Comparison of ENCODE assay signal across 15 mouse cellular contexts in genomic region chr15:6723338-6723737, GRCm38 (mm10). TPM values are rescaled to one million over a fixed set of nuclear protein-coding genes. Genes with fewer than 3 reads are reported as not detected.
DNase-seq lines count a peak whose midpoint lies in the region; ATAC-seq and TF ChIP-seq lines count a peak whose summit lies in the region.
"Had no signal": no experiment of that assay in that cellular context is flagged by ENCODE, and none has a peak within 500 bp of the region (broad histone marks: within the 10 kb centered on the region; RNA-seq: fewer than 3 reads in every experiment).

No protein-coding gene starts in this region.

- no peak for TF ChIP-seq EP300 in liver, postnatal 0 days (IDR thresholded peaks at IDR 0.05; ENCODE audit: low read depth)

- ATAC-seq in kidney, postnatal 0 days (replicated peaks; ENCODE audit: low FRiP score, low read depth): no peak
- ATAC-seq in liver, postnatal 0 days: no peak
- ATAC-seq: forebrain, embryonic 13.5 days; midbrain, embryonic 13.5 days had no signal

- no peaks in the 10 kb centered on the region for H3K4me1 ChIP-seq in kidney, postnatal 0 days (replicated peaks; ENCODE audit: insufficient read depth, low read length)
- H3K4me1 ChIP-seq in liver, postnatal 0 days (ENCODE audit: insufficient read depth): peaks cover 4% of the 10 kb centered on the region

- H3K9ac ChIP-seq in kidney, postnatal 0 days (ENCODE audit: low read depth, low read length): no peak overlapping the region
- H3K9ac ChIP-seq in liver, postnatal 0 days (replicated peaks): no peak overlapping the region
- H3K9ac ChIP-seq: forebrain, embryonic 13.5 days; limb, embryonic 12.5 days; lung, embryonic 14.5 days; midbrain, embryonic 13.5 days had no signal

- no peaks in the 10 kb centered on the region for H3K9me3 ChIP-seq in kidney, postnatal 0 days (replicated peaks; ENCODE audit: low read length)
- no peaks in the 10 kb centered on the region for H3K9me3 ChIP-seq in liver, postnatal 0 days (ENCODE audit: low read length)
- H3K9me3 ChIP-seq: forebrain, embryonic 13.5 days; midbrain, embryonic 13.5 days had no signal

- 0 out of 2 replicates have a peak, but pooled peaks have one; percentile 15 for TF ChIP-seq CTCF in kidney, postnatal 0 days (IDR thresholded peaks at IDR 0.05; ENCODE audit: low read depth)
- TF ChIP-seq CTCF in liver, postnatal 0 days (IDR thresholded peaks at IDR 0.05; ENCODE audit: low read depth): peak; percentile 48

- H3K36me3 ChIP-seq in kidney, postnatal 0 days (ENCODE audit: insufficient read depth, low read length): no peaks in the 10 kb centered on the region
- H3K36me3 ChIP-seq in liver, postnatal 0 days (replicated peaks; ENCODE audit: insufficient read depth, low read length): no peaks in the 10 kb centered on the region

- H3K4me2 ChIP-seq in kidney, postnatal 0 days (ENCODE audit: low read length): no peak overlapping the region
- no peak overlapping the region for H3K4me2 ChIP-seq in liver, postnatal 0 days (ENCODE audit: low read depth, low read length)
- H3K4me2 ChIP-seq: forebrain, embryonic 13.5 days; limb, embryonic 12.5 days; lung, embryonic 14.5 days; midbrain, embryonic 13.5 days had no signal

- DNase-seq in kidney, postnatal 0 days (ENCODE audit: low spot score): no peak
- no peak for DNase-seq in kidney, adult 11 months
- peak; percentile 14 for DNase-seq in CD4-positive helper T cell, adult 2 months (ENCODE audit: low read depth, low spot score)
- DNase-seq in ES-CJ7 (ENCODE audit: low read depth, low spot score): peak; percentile 40
- no peak for DNase-seq in liver, postnatal 0 days
- DNase-seq in thymus, adult 18-20 months: no peak
- no peak for DNase-seq in kidney, adult 8-10 months
- DNase-seq: cerebellum, adult 11 months; cerebellum, postnatal 36 days; kidney, postnatal 10 days; lung, embryonic 14.5 days; thymus, adult 2 months had no signal

- H3K27me3 ChIP-seq in kidney, postnatal 0 days (ENCODE audit: insufficient read depth, low read length): no peaks in the 10 kb centered on the region
- H3K27me3 ChIP-seq in liver, postnatal 0 days (ENCODE audit: insufficient read depth, low read length): no peaks in the 10 kb centered on the region
- H3K27me3 ChIP-seq: forebrain, embryonic 13.5 days; limb, embryonic 12.5 days; midbrain, embryonic 13.5 days had no signal

- H3K27ac ChIP-seq in kidney, postnatal 0 days: no peak overlapping the region
- no peak overlapping the region for H3K27ac ChIP-seq in liver, postnatal 0 days (ENCODE audit: low read depth)
- H3K27ac ChIP-seq: forebrain, embryonic 13.5 days; limb, embryonic 12.5 days; midbrain, embryonic 13.5 days had no signal

- no peak overlapping the region for H3K4me3 ChIP-seq in kidney, postnatal 0 days (replicated peaks; ENCODE audit: low read depth, low read length)
- H3K4me3 ChIP-seq in liver, postnatal 0 days (ENCODE audit: low read depth, low read length): no peak overlapping the region
- H3K4me3 ChIP-seq: forebrain, embryonic 13.5 days; limb, embryonic 12.5 days; midbrain, embryonic 13.5 days had no signal

RNA-seq across cellular contexts. Expression of gene Rictor, which starts 15.2 kb away (rescaled TPM):
- 28.3 and 29.6 TPM in 2 replicates for polyA plus RNA-seq in kidney, postnatal 0 days (2015; fragmentation: Nextera tagmentation; extraction: Ambion mirVana)
- 12.7 and 13.2 TPM in 2 replicates for polyA plus RNA-seq in liver, postnatal 0 days (2015; fragmentation: Nextera tagmentation; extraction: Ambion mirVana)

Comparison
In these comparisons a context has a peak if more than half of its experiments do, and no peak if none do; other contexts are left out.
1. DNase-seq: peak in CD4-positive helper T cell, adult 2 months (single experiment) and ES-CJ7 (single experiment); none in kidney, postnatal 0 days (single experiment), kidney, adult 11 months (single experiment), liver, postnatal 0 days (single experiment), thymus, adult 18-20 months (0 of 2) and kidney, adult 8-10 months (0 of 2).